Mouse (Mus musculus) heart, adult 8-10 months (tissue): ENCODE measurements around the gene Smap1. TPM values are rescaled to one million over a fixed set of nuclear protein-coding genes. Genes with fewer than 3 reads are reported as not detected.

Experiments used
- DNase-seq: peaks from one replicate; pipeline ENCODE4 v3.0.0; 2022; ENCODE audit warnings: low spot score
- total RNA-seq, 4 experiments: library from RNA; stranded (reverse); gene quantifications; 2 replicates each; pipeline ENCODE4 v1.2.4; 2022

Smap1 gene
- total RNA-seq, 4 experiments from 2014 or later = 13.9 to 18.3 (median 17.5) TPM

DNA sequence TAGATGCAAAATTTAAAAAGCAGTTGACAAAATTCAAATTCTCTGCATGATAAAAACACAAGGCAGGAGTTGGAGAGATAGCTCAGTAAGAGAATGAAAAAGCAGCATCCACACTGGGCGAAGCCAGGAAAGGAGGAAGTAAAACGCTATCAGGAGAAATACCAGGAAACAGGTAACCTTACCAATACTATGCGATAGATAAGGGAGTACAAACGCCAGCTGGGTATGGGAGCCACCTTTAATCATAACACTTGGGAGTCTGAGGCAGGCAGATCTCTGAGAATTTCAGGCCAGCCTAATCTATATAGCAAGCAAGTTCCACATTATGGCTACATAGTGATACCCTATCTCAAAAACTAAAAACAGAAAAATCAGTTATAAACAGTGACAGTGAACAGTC is 85.5 kb downstream of the Smap1 start:
- DNase-seq = no peak

DNA sequence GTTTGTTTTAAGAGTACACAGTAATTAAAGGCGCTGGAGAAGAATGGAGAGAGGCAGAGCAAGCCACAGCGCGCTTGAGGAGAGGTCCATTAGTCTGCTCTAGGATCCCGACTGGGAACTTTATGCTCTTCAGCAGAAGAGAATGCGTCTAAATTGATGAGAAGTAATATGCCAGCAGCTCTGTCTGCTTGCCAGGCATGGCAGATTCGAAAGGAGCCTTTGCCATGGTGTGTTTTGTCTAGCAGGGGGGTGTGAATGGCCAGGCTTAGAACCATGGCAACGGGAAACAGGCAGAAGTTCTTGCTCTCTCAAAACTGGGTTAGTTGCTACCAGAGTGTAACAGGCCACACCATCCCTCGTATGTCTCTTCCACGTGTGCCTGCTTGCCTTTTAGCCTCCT is 87.3 kb downstream of the Smap1 start:
- no peak for DNase-seq

DNA sequence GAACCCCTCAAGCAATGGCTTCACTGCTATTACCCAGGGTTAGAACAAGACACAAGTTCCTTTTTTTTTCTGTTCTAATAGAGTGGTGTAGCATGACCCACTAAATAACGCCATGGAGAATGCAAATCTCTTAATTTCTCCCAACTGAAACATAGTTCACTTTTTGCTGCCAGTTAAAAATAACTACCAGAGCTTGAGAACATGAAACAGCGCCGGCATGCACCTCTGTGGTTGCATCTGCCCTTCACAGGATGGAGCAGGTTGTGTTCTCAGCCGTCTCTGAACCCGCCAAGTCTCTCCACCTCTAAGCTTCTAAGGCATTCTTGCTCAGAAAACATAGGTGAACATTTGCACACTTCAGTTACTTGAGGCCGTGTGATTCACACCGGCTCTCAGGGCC is 87.9 kb downstream of the Smap1 start:
- no peak for DNase-seq

- DNase-seq = peak; percentile 19
These were observed 95.0 kb downstream of the Smap1 start for GRCm38 (mm10) chr1:23826887-23827758.

DNA sequence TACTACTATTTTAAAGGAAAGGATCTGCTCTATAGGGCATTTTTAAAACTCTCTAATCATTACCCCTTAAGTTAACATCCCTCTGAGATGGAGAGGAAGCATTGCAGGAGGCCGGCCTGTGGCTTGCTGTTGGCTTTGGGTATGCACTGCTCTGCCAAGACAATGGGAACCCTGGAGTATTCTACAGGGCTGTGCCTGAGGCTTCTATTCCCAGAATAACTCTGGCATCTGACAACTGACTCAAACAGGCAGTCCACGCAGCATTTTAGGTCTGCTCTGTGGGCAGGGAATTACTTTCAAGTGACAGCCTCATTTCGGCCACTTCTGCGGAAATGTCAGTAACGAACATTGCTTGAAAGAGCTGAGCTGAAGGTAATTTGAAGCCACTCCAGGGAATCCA is 100.5 kb downstream of the Smap1 start:
- no peak for DNase-seq

DNA sequence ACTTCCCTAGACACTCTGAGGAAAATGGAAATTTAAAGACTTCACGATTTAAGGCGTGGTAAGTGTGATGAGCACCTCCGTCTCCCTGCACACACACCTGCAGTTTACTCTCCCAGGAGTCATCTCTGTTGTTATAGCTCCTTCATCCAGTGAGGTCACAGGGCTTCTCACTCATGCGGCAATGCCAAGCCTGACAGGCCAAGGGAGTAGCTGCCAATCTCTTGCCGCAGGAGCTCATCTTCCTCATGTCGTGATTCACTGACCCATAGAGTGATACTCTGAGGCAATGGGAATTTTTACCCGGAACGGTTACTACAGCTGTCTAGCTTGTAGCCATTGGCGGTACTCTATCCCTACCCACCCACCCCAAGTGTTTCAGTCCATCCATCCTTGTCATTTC is 123.8 kb downstream of the Smap1 start:
- no peak for DNase-seq

Other genes starting within 250 kb of the Smap1 start
- gene B3gat2, start 160.6 kb downstream of the Smap1 start, total RNA-seq = not detected
- 10 to 100 TPM; 90.9 to 97.1 (median 92.2) TPM for gene Sdhaf4, start 83.3 kb upstream of the Smap1 start, total RNA-seq
- 10 to 100 TPM; 18.0 to 23.5 (median 20.3) TPM for gene Fam135a, start 178.0 kb upstream of the Smap1 start, total RNA-seq